Mouse (Mus musculus) gastrocnemius, adult 18-20 months (tissue): ENCODE measurements around the gene Acsf2. TPM values are rescaled to one million over a fixed set of nuclear protein-coding genes. Genes with fewer than 3 reads are reported as not detected.

Experiments
- DNase-seq: peaks from one replicate; pipeline ENCODE4 v3.0.0; 2021; ENCODE audit warnings: low spot score
- total RNA-seq, 2 experiments: library from RNA; stranded (reverse); gene quantifications; 2 replicates each; pipeline ENCODE4 v1.2.3; 2021

Acsf2 gene
- total RNA-seq, 2 experiments from 2014 or later, result 1.6 to 2.1 TPM

GRCm38 (mm10) chr11:94548888-94549690, 52.6 kb downstream of the Acsf2 start, which contains the start of gene Rsad1:
Rsad1 (minus strand) TSS chr11:94549255.
- DNase-seq, result peak; percentile 96

GRCm38 (mm10) chr11:94548041-94548784, 53.5 kb downstream of the Acsf2 start:
- peak; percentile 26 for DNase-seq

- DNase-seq, result no peak
Measured at GRCm38 (mm10) chr11:94547271-94547670, 54.4 kb downstream of the Acsf2 start.

GRCm38 (mm10) chr11:94546381-94546780, 55.3 kb downstream of the Acsf2 start:
- no peak for DNase-seq

GRCm38 (mm10) chr11:94544422-94544821, 57.2 kb downstream of the Acsf2 start:
- DNase-seq, result no peak

GRCm38 (mm10) chr11:94543932-94544331, 57.7 kb downstream of the Acsf2 start:
- DNase-seq, result peak; percentile 96

GRCm38 (mm10) chr11:94543344-94543743, 58.3 kb downstream of the Acsf2 start:
- DNase-seq, result no peak

- DNase-seq, result no peak
Measured at GRCm38 (mm10) chr11:94542400-94542799, 59.3 kb downstream of the Acsf2 start.

GRCm38 (mm10) chr11:94539761-94540160, 61.9 kb downstream of the Acsf2 start:
- no peak for DNase-seq

- DNase-seq, result no peak
Measured at GRCm38 (mm10) chr11:94538733-94539292, 62.9 kb downstream of the Acsf2 start.

GRCm38 (mm10) chr11:94533171-94533570, 68.5 kb downstream of the Acsf2 start:
- no peak for DNase-seq

- DNase-seq, result no peak
Measured at GRCm38 (mm10) chr11:94528879-94529278, 72.8 kb downstream of the Acsf2 start.

GRCm38 (mm10) chr11:94526171-94526879, 75.3 kb downstream of the Acsf2 start:
- DNase-seq, result no peak

- peak; percentile 24 for DNase-seq
Measured at GRCm38 (mm10) chr11:94521219-94521843, 80.3 kb downstream of the Acsf2 start, which contains the start of gene Mycbpap. Mycbpap (minus strand) TSS chr11:94521742.

- DNase-seq, result no peak
Measured at GRCm38 (mm10) chr11:94513452-94513851, 88.2 kb downstream of the Acsf2 start.

GRCm38 (mm10) chr11:94508976-94509375, 92.7 kb downstream of the Acsf2 start:
- DNase-seq, result no peak

Other genes starting within 250 kb of the Acsf2 start
- under 1 TPM; 0.25 to 0.62 TPM for gene Abcc3, start 208.9 kb downstream of the Acsf2 start, total RNA-seq
- gene Cacna1g, start 127.7 kb downstream of the Acsf2 start, total RNA-seq, result 1 to 10 TPM in 1 of 2 experiments, under 1 TPM in 1; 0.94 to 1.3 TPM
- not detected for gene Spata20, start 115.7 kb downstream of the Acsf2 start, total RNA-seq
- not detected for gene Epn3, start 101.9 kb downstream of the Acsf2 start, total RNA-seq
- gene Mycbpap, start 80.1 kb downstream of the Acsf2 start, total RNA-seq, result not detected
- gene Rsad1, start 52.6 kb downstream of the Acsf2 start, total RNA-seq, result 1 to 10 TPM; 2.7 to 3.4 TPM
- gene Chad, start 36.8 kb downstream of the Acsf2 start, total RNA-seq, result 10 to 100 TPM; 12.6 to 25.2 TPM
- 10 to 100 TPM; 34.8 to 35.3 TPM for gene Lrrc59, start 27.9 kb upstream of the Acsf2 start, total RNA-seq
- 10 to 100 TPM; 43.0 to 49.5 TPM for gene Mrpl27, start 51.9 kb upstream of the Acsf2 start, total RNA-seq
- not detected for gene Eme1, start 52.1 kb upstream of the Acsf2 start, total RNA-seq
- 1 to 10 TPM; 2.9 TPM for gene Xylt2, start 75.6 kb upstream of the Acsf2 start, total RNA-seq
- gene Gm11541, start 102.6 kb upstream of the Acsf2 start, total RNA-seq, result not detected
- 1 to 10 TPM; 1.1 to 1.3 TPM for gene Cdc34b, start 139.9 kb upstream of the Acsf2 start, total RNA-seq
- not detected for gene Tmem92, start 180.8 kb upstream of the Acsf2 start, total RNA-seq